Mouse (Mus musculus) heart, postnatal 0 days (tissue): ENCODE results near the gene Atp5g1.

Experiments
- CTCF ChIP-seq: IDR thresholded peaks from 2 replicates; pipeline ENCODE4 v1.5.1; 2016; ENCODE audit warnings: antibody characterized with exemption, control low read depth, low read depth
- EP300 ChIP-seq: IDR thresholded peaks from 2 replicates; pipeline ENCODE4 v1.6.1; 2016; ENCODE audit warnings: antibody characterized with exemption, low read depth

DNA sequence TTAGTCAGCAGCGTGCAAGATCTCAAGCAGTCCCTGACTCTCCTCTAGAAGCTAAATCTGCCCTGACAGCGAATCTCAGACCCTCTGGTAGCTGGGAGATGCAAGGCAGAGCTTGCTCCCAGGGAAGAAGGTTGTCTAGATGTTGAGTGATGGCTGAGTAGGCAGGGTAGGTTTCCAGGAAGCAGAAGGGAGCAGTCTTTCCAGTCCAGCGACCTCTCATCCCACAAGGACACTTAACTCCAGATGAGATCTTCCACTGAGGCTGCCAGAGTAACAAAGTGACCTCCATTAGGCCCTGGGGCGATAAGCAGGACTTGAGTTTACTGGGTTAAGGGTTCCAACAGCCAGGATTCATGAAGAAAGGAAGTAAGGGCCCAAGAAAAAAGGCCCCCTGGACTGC, 54.8 kb downstream of the Atp5g1 start:
- TF ChIP-seq EP300 = no peak
- no peak for TF ChIP-seq CTCF
